Mouse (Mus musculus): Measurements from ENCODE around the gene Taok1.

Taok1 gene

DNA sequence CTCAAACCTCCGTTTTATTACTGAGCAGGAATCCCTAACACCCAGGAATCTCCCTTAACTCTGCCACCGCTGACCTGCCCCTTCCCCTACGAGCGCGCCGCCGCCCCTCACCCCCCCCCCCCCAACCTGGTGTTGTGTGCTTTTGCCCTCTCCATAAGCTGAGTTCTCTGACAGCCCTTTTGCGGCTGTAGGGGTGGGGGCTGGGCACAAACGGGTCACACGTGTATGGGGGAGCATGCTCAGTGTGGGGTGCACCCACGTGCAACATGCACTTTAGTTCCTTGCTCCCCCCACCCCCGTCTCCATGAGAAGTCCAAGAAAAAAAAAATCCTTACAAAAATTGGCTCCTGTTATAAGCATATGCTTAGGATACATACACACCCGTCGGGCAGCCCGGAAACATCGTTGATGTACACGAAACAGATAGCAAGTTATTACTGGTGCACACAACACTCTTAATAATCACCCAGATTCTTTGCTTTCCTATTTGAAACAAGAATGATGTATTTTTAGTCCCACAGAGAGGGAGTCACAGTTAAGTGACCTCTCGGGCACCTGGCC is 115.2 kb downstream of the Taok1 start:
- in situ Hi-C loops (cut with MseI, MboI): no loop called here

DNA sequence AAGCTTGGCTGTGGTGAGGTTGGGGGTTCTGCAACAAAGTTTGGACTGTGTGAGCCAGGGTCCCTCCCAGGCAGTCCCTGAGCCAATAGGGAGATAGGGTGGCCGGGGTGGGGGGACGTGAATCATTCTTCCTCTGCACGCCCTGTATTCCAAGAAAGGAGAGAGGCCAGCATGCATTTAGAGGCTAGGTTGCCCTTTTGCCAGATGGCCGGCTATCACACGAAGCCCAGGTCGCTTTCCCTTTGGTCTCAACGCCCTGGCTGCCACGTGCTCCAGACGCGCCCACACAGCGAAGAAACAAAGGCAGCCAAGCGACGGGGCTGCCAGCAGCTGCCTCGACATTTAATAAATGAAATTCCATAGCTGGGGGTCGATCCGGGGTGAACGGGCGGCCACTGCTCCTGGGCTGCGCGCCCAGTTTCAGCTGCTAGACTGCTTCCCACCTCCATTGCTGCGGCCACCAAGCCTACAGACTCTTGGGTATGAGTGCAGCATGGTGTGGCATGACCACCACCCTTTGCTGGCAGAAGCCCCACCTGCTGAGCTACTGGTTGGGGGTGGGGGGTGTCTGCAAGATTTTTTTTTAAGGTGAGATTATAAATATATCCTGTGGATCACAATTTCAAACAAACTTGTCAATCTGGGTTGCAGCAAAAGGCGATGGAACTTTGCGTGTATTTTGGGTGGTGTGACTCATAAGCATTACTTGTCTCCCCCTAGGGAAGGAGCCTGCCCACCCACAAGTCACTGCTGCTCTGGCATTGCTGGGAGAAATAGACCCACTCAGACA is 115.9 kb downstream of the Taok1 start:
- in situ Hi-C loops (cut with MseI, MboI): no loop called here

- in situ Hi-C loops (cut with MseI, MboI): no loop called here
These were observed 116.5 kb downstream of the Taok1 start for GRCm38 (mm10) chr11:77491123-77491501.

GRCm38 (mm10) chr11:77490451-77490850 is 117.2 kb downstream of the Taok1 start:
- in situ Hi-C loops (cut with MseI, MboI): no loop called here

- in situ Hi-C loops (cut with MseI, MboI): no loop called here
These were observed 117.9 kb downstream of the Taok1 start, which contains the start of gene Ankrd13b for GRCm38 (mm10) chr11:77489591-77490235. Gene Ankrd13b (minus strand): TSS chr11:77489678.

- in situ Hi-C loops (cut with MseI, MboI): no loop called here
These were observed 118.6 kb downstream of the Taok1 start for GRCm38 (mm10) chr11:77488771-77489581.

GRCm38 (mm10) chr11:77486798-77487197 is 120.8 kb downstream of the Taok1 start:
- in situ Hi-C loops (cut with MseI, MboI): no loop called here

- in situ Hi-C loops (cut with MseI, MboI): no loop called here
These were observed 122.4 kb downstream of the Taok1 start for GRCm38 (mm10) chr11:77485229-77485628.

DNA sequence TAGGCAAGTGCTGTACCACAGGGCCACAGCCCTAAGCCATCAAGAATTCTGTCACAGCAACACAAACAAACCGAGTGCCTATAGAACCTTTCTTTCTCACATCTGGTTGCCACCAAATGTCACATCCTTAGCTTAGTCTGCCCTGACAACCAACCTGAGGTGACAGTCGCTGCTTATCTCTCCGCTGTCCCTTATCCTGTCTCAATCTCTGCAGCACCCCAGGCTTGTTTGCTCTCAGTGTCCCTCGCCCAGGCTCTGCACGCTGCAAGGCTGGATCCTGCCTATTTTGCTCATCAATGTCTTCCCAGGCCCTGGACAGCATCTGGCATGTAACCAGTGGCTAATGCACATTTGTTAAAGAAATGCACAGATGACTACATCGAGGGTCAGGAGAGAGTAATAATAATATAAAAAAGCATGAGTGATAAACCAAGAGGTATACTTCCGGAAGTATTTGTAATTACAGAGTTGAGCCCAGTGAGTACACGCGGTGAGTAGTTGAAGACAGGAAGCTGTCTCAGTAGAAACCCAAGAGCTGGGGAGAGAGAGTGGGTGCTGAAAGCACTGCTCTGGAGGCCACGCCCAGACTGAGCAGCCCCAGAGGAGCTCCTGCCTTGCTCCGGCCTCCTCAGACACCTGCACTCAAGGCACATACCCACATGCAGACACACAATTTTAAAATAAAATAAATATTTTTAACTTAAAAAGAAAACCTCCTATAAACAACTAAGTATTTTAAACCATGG is 123.9 kb downstream of the Taok1 start:
- in situ Hi-C loops (cut with MseI, MboI): no loop called here

DNA sequence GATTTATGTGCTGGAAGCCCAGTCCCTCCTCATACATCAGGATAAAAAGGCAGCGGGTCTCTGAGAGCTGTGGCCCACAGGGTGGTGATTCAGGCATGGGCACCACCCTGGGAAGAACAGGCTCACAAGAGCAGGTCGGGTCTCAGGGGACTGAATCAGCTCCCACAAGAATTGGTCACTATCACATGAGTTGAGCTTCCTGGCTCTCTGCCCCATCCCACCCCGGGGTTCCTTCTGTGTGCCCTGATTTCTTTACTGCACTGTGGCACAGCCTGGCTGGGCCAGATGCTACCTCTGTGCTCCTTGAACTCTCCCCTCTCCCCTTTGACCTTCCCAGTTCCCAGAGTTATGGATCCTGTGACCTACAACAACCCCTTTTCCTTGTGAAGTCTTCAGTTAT is 124.6 kb downstream of the Taok1 start:
- in situ Hi-C loops (cut with MseI, MboI): no loop called here
